Mouse (Mus musculus) kidney, embryonic 16.5 days (tissue): ENCODE measurements around the gene Arntl2. TPM values are rescaled to one million over a fixed set of nuclear protein-coding genes. Genes with fewer than 3 reads are reported as not detected.
"Not testable (repeated sequence)": the region's sequence is repeated elsewhere in the genome, so short reads cannot be mapped to it uniquely, and the experiment has no call there.

ENCODE experiments used
- ATAC-seq: fragments of 200-750 bp; cut with Nextera tagmentation; 2 replicates; pipeline ENCODE4 v1.8.0; 2017; ENCODE audit warnings: moderate TSS enrichment; ENCODE audit not compliant: low FRiP score, low TSS enrichment
- H3K27ac ChIP-seq: fragments of 300-500 bp; sonication (generic); 2 replicates; pipeline ENCODE4 v1.5.1; 2014; ENCODE audit warnings: low read length
- H3K27me3 ChIP-seq: fragments of 300-500 bp; sonication (generic); 2 replicates; pipeline ENCODE4 v1.6.1; 2014; ENCODE audit warnings: low read length, control low read depth, mixed read lengths; ENCODE audit not compliant: insufficient read depth
- H3K36me3 ChIP-seq: fragments of 300-500 bp; sonication (generic); 2 replicates; pipeline ENCODE4 v1.6.1; 2014; ENCODE audit warnings: low read length, control low read depth, mixed read lengths; ENCODE audit not compliant: insufficient read depth
- H3K4me1 ChIP-seq: fragments of 300-500 bp; sonication (generic); 2 replicates; pipeline ENCODE4 v1.6.1; 2014; ENCODE audit warnings: low read length, control low read depth, mixed read lengths; ENCODE audit not compliant: insufficient read depth
- H3K4me2 ChIP-seq: fragments of 300-500 bp; sonication (generic); replicated peaks from 2 replicates; pipeline ENCODE4 v1.6.1; 2014; ENCODE audit warnings: low read depth, low read length
- H3K4me3 ChIP-seq: fragments of 300-500 bp; sonication (generic); 2 replicates; pipeline ENCODE4 v1.5.1; 2014; ENCODE audit warnings: mild to moderate bottlenecking, low read length
- H3K9ac ChIP-seq: fragments of 300-500 bp; sonication (generic); replicated peaks from 2 replicates; pipeline ENCODE4 v1.6.1; 2014; ENCODE audit warnings: low read length
- H3K9me3 ChIP-seq: fragments of 300-500 bp; sonication (generic); 2 replicates; pipeline ENCODE4 v1.6.1; 2016; ENCODE audit warnings: low read length, control low read depth
- WGBS: fragments of 180-500 bp; shearing (Covaris S2); extraction: QIAGEN DNeasy Blood & Tissue Kit; methylation state at CpG from one replicate; pipeline ENCODE4 v1.1.7; 2014; 5-methylcytosine and 5-hydroxymethylcytosine counted together
- polyA plus RNA-seq: library from polyadenylated mRNA; unstranded; fragments of >200 nt; fragmentation: Nextera tagmentation; extraction: Ambion mirVana; gene quantifications from 2 replicates; pipeline ENCODE4 v1.2.1, GENCODE M21; 2015

The Arntl2 gene
- polyA plus RNA-seq, 1 experiment from 2014 or later = 3.0 TPM

- no peak overlapping the region for H3K27ac ChIP-seq
- peak; percentile 54; the same call in 1 of the 2 replicates for ATAC-seq
- WGBS = 94% methylated on average over 9 of the region's 9 CpGs
- H3K9ac ChIP-seq = no peak overlapping the region
- no peak overlapping the region for H3K4me3 ChIP-seq
- H3K9me3 ChIP-seq = peaks cover 4% of the 10 kb centered on the region; the same call in 1 of the 2 replicates
- no peaks in the 10 kb centered on the region for H3K27me3 ChIP-seq
- H3K36me3 ChIP-seq = no peaks in the 10 kb centered on the region
- no peak overlapping the region for H3K4me2 ChIP-seq
- no peaks in the 10 kb centered on the region for H3K4me1 ChIP-seq
These were observed 59.3 kb downstream of the Arntl2 start for GRCm38 (mm10) chr6:146855185-146855584.

- ATAC-seq = no peak
- WGBS = 92% methylated on average over 2 of the region's 2 CpGs
- Histone ChIP-seq H3K27ac (no peak overlapping the region), H3K4me1 (no peaks in the 10 kb centered on the region), H3K36me3 (no peaks in the 10 kb centered on the region), H3K9me3 (peaks cover 4% of the 10 kb centered on the region; the same call in 1 of the 2 replicates), H3K9ac (no peak overlapping the region), H3K4me3 (no peak overlapping the region), H3K4me2 (no peak overlapping the region), H3K27me3 (no peaks in the 10 kb centered on the region)
These were observed 61.5 kb downstream of the Arntl2 start for GRCm38 (mm10) chr6:146857386-146857785.

- Histone ChIP-seq H3K4me2 (no peak overlapping the region), H3K9me3 (no peaks in the 10 kb centered on the region), H3K4me1 (no peaks in the 10 kb centered on the region), H3K36me3 (no peaks in the 10 kb centered on the region), H3K27me3 (no peaks in the 10 kb centered on the region), H3K27ac (no peak overlapping the region), H3K9ac (no peak overlapping the region), H3K4me3 (no peak overlapping the region)
- no peak for ATAC-seq
- 88% methylated on average over 2 of the region's 2 CpGs for WGBS
These were observed 67.3 kb downstream of the Arntl2 start for GRCm38 (mm10) chr6:146863154-146863553.

- H3K9ac ChIP-seq, H3K4me1 ChIP-seq, H3K4me3 ChIP-seq, H3K27me3 ChIP-seq, H3K36me3 ChIP-seq, H3K27ac ChIP-seq, ATAC-seq, H3K9me3 ChIP-seq, H3K4me2 ChIP-seq: not testable (repeated sequence)
- WGBS = 83% methylated on average over 2 of the region's 5 CpGs
These were observed 68.5 kb downstream of the Arntl2 start for GRCm38 (mm10) chr6:146864370-146864769.

GRCm38 (mm10) chr6:146865701-146866100 is 69.8 kb downstream of the Arntl2 start:
- ATAC-seq = no peak
- Histone ChIP-seq H3K4me1 (no peaks in the 10 kb centered on the region), H3K27ac (no peak overlapping the region), H3K27me3 (no peaks in the 10 kb centered on the region), H3K4me2 (no peak overlapping the region), H3K4me3 (no peak overlapping the region), H3K36me3 (no peaks in the 10 kb centered on the region), H3K9me3 (no peaks in the 10 kb centered on the region), H3K9ac (no peak overlapping the region)
- 84% methylated on average over 4 of the region's 4 CpGs for WGBS

GRCm38 (mm10) chr6:146871975-146872374 is 76.1 kb downstream of the Arntl2 start:
- 94% methylated on average over 4 of the region's 4 CpGs for WGBS
- H3K9ac ChIP-seq = no peak overlapping the region
- peaks cover 3% of the 10 kb centered on the region; the same call in 1 of the 2 replicates for H3K9me3 ChIP-seq
- no peaks in the 10 kb centered on the region for H3K27me3 ChIP-seq
- H3K27ac ChIP-seq = no peak overlapping the region
- no peak overlapping the region for H3K4me2 ChIP-seq
- no peaks in the 10 kb centered on the region; the same call in 1 of the 2 replicates for H3K4me1 ChIP-seq
- ATAC-seq = no peak
- no peak overlapping the region for H3K4me3 ChIP-seq
- no peaks in the 10 kb centered on the region for H3K36me3 ChIP-seq

GRCm38 (mm10) chr6:146874415-146874814 is 78.6 kb downstream of the Arntl2 start:
- 48% methylated on average over 6 of the region's 6 CpGs for WGBS
- ATAC-seq = no peak
- Histone ChIP-seq H3K27me3 (no peaks in the 10 kb centered on the region), H3K4me3 (no peak overlapping the region), H3K9ac (no peak overlapping the region), H3K36me3 (no peaks in the 10 kb centered on the region), H3K4me1 (no peaks in the 10 kb centered on the region; the same call in 1 of the 2 replicates), H3K9me3 (peaks cover 6% of the 10 kb centered on the region; the same call in 1 of the 2 replicates), H3K27ac (no peak overlapping the region), H3K4me2 (no peak overlapping the region)

- Histone ChIP-seq H3K36me3 (no peaks in the 10 kb centered on the region), H3K4me2 (no peak overlapping the region), H3K4me1 (no peaks in the 10 kb centered on the region; the same call in 1 of the 2 replicates), H3K4me3 (no peak overlapping the region), H3K27ac (no peak overlapping the region), H3K27me3 (no peaks in the 10 kb centered on the region), H3K9me3 (peaks cover 6% of the 10 kb centered on the region; the same call in 1 of the 2 replicates), H3K9ac (no peak overlapping the region)
- WGBS = 92% methylated on average over 2 of the region's 2 CpGs
- no peak for ATAC-seq
These were observed 81.0 kb downstream of the Arntl2 start for GRCm38 (mm10) chr6:146876820-146877219.

GRCm38 (mm10) chr6:146877425-146878045 is 81.7 kb downstream of the Arntl2 start:
- H3K4me1 ChIP-seq = no peaks in the 10 kb centered on the region; the same call in 1 of the 2 replicates
- no peaks in the 10 kb centered on the region for H3K36me3 ChIP-seq
- no peaks in the 10 kb centered on the region for H3K27me3 ChIP-seq
- peaks cover 6% of the 10 kb centered on the region; the same call in 1 of the 2 replicates for H3K9me3 ChIP-seq
- no peak overlapping the region for H3K9ac ChIP-seq
- H3K27ac ChIP-seq = no peak overlapping the region
- ATAC-seq = no peak
- 91% methylated on average over 12 of the region's 12 CpGs for WGBS
- H3K4me2 ChIP-seq = no peak overlapping the region
- no peak overlapping the region for H3K4me3 ChIP-seq

- no peaks in the 10 kb centered on the region for H3K27me3 ChIP-seq
- 31% methylated on average over 10 of the region's 10 CpGs for WGBS
- no peaks in the 10 kb centered on the region for H3K36me3 ChIP-seq
- no peak for ATAC-seq
- H3K4me1 ChIP-seq = no peaks in the 10 kb centered on the region; the same call in 1 of the 2 replicates
- no peak overlapping the region for H3K27ac ChIP-seq
- no peak overlapping the region for H3K9ac ChIP-seq
- no peak overlapping the region for H3K4me2 ChIP-seq
- no peak overlapping the region for H3K4me3 ChIP-seq
- peaks cover 6% of the 10 kb centered on the region; the same call in 1 of the 2 replicates for H3K9me3 ChIP-seq
These were observed 83.1 kb downstream of the Arntl2 start for GRCm38 (mm10) chr6:146878926-146879325.
